Mouse (Mus musculus) MEL (cell line): ENCODE results near the gene Ddx19b.

Experiments used
- GATA1 ChIP-seq: IDR thresholded peaks from 2 replicates; pipeline ENCODE4 v1.6.1; 2011; ENCODE audit warnings: low read depth, low read length, improper control_type of control experiment
- MEF2A ChIP-seq: IDR thresholded peaks from 2 replicates; pipeline ENCODE4 v1.6.1; 2014; ENCODE audit warnings: low read depth, mild to moderate bottlenecking, inconsistent platforms, low read length, improper control_type of control experiment; ENCODE audit not compliant: poor library complexity, insufficient replicate concordance, severe bottlenecking; ENCODE audit errors: extremely low read depth
- POLR2AphosphoS5 ChIP-seq: IDR thresholded peaks from 2 replicates; pipeline ENCODE4 v1.6.1; 2012; ENCODE audit warnings: low read depth, borderline replicate concordance, mild to moderate bottlenecking, inconsistent platforms, low read length, moderate library complexity, mixed read lengths
- TAL1 ChIP-seq: IDR thresholded peaks from 2 replicates; pipeline ENCODE4 v1.6.1; 2012; ENCODE audit warnings: mild to moderate bottlenecking, inconsistent platforms, low read length, moderate library complexity, mixed read lengths

DNA sequence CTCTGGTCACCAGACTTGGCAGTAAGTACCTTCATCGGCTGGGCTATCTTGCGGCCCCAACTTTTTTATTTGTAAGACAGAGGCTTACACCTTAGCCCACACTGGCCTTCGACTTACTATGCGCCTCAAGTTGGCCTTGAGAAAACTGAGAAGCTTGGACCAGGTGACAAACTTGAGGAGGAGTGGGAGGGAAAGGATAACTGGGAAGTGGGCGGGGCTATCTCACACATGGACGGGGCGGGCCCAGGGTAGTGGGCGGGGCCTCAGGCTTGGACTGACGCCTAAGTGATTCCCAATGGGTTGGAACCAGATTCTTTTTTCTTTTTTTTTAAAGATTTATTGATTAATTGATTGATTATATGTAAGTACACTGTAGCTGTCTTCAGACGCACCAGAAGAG is 35.9 kb upstream of the Ddx19b start:
- TF ChIP-seq MEF2A (no peak), TAL1 (no peak), POLR2AphosphoS5 (no peak), GATA1 (no peak)
